Mouse (Mus musculus) T-cell, adult 2 months (primary cell): Measurements from ENCODE around the gene Rabl6.
A peak's percentile ranks its signal among the peaks of the same experiment; 100 is the strongest.
"Not testable (repeated sequence)": the region's sequence is repeated elsewhere in the genome, so short reads cannot be mapped to it uniquely, and the experiment has no call there.

Source experiments
- DNase-seq: peaks from one replicate; pipeline ENCODE4 v3.0.0; 2022; ENCODE audit warnings: low spot score

Rabl6 gene

DNA sequence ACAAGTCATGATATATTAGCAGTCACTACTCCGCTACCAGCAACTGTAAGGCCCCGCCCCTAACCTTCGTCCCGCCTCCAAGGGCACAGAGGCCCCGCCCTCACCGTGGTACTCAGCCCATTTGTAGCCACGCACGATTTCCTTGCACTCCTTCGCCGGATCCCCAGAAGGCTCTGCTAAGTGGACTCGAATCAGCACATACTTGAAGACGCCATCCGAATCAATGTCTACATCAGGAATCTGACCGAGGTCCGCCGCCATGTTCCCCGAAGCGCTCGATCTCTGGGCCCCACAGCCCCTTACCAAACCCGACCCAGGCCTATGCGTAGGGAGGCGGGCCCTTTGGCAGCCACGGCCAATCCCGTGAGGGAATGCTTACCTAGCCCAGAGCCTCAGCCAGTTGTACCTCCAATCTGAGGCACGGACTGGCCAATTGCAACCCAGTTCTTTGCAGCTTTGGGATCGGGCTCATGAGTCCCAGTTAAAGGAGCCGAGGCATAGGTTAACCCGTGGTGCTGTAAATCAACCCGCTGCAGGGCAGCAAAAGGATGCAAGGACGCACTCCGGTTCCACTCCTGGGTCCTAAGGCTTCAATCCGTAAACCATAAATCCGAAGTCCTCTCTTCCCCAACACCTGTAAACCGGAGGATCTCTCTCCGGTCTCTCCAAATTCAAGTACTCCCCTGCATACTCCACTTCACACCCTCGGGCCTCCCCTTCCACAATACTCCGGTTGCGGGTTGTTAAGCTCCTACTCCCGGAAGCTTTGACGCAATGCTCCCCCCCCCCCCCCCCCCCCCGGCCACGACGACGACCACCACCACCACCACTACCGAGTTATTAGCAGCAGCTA, 33.5 kb downstream of the Rabl6 start, which contains the start of the genes Mamdc4 and Phpt1:
TSS of gene Mamdc4 (minus strand) at position 267 of the 853 bp plus-strand sequence.
TSS of gene Phpt1 (minus strand) at position 646 of the 853 bp plus-strand sequence.
- DNase-seq, result peak; percentile 94

DNA sequence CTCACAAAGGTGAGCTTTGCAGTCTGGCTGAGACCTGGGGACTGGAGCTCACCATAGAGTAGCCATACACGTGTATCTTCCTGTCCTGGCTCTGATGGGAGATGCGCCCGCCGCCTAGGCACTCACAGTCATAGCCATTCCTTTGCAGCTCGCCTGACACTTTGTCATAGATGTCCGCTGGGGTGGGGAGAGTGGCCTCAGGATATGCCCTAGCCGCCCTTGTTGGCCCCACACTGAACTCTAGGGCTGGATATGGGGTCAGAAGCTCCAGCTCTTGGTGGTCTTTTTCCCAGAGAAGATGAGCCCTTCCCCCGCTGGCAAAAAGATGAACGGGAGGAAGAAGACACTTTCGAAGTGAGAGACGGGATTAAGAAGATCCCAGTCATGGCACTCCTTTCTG, 34.2 kb downstream of the Rabl6 start:
- DNase-seq, result no peak

DNA sequence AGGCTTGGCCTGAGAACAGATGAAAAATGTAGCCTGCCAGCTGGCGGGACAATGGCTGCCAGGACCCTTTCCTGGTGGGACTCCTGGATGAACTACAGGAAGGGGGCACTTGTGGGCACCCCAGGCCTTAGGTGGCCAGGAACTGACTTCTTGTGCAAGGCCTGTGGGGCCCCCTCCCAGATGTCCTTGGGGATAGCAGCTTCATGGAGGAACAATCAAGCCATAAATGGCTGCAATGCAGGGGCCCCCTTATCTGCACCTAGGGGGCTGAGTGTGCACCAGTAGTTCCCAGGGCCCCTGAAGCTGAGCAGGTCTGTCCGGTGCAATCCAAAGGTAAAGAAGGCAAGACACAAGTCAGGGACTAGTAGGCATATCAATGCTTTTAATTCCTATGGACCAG, 35.3 kb downstream of the Rabl6 start:
- DNase-seq, result no peak

DNA sequence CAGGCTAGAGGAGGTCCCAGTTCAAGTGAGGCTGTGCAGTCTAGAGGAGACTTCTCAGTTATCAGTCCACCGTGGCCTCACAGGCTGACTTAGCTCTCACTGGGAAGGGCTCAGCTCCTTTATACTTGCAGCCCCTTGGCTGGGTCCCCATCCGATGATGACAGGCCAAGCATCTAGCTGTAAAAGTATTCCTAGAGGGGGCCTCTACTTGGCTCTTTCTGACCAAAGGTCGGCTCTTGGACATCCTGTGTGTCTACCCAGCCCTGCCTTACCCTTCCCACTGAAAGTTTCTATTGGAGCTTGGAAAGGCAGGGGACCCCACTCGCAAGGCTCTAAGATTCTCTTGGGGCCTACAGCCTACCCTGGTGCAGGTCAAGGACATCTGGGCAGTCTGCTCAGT, 37.1 kb downstream of the Rabl6 start:
- no peak for DNase-seq

DNA sequence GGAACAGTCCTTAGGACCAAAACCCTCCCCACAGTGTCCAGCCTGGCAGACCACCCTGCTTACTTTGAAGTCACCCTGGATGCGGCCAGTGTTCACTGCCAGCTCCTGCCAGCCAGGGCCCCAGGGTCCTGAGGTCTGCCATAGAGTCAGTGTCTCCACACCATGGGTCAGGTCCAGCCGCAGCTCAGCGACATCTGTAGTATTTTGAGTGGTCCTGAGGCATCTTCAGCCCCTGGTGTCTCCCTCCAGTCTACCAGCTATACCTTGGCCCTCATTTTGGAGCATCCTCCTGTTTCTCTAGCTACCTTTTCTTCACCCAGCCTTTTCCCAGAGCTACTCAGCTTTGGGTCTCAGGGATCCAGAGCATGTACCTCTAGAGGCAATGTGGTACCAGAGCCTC, 39.0 kb downstream of the Rabl6 start:
- no peak for DNase-seq

DNA sequence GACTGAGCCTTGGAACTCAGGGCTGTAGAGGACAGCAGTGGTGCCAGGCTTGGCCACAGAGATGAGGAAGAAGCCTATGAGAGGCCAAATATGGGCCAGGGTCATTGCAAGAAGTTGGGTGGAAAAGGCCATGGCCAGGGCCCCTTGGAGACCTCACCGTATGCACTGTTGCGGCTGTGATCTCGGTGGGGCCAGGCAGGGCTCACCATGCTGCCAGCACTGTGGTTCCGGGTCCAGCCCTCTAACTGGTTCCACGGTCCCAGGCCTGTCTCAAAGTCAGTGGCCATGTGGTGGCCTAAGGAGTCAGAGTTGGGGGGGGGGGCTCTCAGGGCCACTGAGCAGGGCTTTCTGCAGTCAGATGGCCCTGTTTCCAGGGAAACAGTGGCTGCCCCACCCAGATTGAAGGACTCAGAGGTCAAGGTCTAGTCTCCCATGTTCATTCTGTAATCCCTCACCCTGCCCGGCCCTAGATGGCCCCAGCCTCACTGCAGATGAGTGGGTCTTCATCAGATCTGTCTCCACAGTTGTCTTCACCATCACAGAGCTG, 39.8 kb downstream of the Rabl6 start:
- no peak for DNase-seq

DNA sequence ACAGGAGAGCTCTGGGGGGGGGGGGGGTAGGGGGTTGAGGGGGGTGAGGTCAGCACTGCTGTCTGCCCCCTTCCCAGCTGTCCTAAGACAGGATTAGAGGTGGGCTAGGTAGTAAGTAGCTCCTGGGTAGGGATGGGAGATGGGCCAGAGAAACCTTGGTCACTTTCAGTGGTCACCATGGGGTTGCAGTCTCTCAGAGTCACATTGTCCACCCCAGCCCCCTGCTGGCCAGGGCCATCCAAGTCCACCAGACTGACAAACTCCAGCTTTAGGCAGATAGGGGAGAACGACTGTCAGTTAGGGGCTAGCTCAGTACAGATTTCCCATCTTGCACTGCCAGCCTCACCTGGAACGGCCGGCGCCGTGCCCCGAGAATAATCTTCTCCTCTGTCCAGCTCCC, 41.8 kb downstream of the Rabl6 start:
- no peak for DNase-seq

DNA sequence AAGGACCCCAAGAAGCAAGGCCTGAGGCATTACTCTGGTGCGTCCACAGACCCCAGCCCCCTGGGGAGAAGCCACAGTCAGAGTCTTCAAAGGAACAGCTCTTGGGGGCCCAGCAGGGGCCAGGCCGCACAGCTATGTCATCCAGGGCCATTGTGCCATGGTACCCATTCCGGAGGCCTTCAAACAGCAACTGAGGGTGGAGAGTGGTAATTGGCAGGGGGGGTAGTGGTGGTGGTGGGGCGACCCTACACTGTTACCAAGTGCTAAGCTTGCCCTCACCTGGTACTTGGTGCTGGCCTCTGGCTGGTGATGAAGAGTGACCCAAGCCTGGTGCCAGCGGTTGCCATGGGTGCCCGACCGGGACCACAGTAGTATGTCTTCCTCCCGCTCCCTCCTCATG, 42.6 kb downstream of the Rabl6 start:
- DNase-seq, result no peak

DNA sequence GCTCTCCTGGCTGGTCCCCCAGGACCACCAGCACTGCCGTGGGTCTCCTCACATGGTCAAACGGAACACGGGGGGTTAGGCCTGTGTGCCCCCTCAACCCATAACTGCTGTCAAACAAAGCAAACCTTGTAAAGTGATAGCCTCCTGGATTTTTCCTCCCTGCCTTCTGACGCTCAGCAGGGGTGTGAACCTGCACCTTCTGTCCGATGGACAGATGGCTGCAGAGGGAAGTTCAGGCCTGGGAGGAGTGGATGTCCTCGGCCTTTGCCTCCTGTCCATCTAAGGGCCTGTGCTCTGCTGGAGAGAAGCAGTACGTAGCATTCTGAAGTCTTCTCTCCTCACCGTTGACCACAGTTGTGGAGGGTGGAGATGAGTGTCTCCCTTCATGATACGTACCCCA, 46.4 kb downstream of the Rabl6 start:
- DNase-seq, result no peak

DNA sequence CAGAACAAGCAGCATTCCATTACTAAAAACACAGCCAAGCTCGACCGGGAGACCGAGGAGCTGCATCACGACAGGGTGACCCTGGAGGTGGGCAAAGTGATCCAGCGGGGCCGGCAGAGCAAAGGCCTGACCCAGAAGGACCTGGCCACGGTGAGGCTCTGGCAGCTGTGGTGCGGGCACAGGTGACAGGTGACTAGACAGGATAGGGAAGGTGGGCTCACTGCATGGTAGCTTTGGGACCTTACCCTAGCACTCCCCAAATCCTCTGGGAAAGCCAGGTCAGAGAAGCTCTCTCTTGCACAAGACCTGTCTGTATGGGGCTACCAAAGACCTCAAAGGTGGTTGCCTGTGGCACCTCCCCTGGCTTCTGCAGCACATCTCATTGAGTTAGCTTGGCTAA, 47.8 kb downstream of the Rabl6 start:
- DNase-seq, result no peak

DNA sequence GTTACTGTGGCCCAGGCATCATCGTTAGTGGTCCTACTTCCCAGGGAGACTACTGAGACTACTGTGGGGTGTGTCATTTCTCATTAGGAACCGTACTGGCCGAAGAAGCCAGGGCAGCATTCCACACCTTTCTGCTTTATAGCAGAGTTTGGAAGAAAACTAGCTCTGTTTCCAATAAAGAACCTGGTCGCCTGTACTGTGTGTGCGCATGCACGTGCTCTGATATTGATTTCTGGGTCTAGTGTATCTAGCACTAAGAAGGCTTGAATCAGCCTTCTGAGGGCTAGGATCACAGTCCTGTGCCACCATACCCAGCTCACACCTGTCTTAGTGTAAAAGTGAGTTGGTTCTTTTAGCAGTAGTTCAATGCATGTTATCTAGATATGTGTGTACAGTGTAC, 49.5 kb downstream of the Rabl6 start:
- DNase-seq, result no peak

DNA sequence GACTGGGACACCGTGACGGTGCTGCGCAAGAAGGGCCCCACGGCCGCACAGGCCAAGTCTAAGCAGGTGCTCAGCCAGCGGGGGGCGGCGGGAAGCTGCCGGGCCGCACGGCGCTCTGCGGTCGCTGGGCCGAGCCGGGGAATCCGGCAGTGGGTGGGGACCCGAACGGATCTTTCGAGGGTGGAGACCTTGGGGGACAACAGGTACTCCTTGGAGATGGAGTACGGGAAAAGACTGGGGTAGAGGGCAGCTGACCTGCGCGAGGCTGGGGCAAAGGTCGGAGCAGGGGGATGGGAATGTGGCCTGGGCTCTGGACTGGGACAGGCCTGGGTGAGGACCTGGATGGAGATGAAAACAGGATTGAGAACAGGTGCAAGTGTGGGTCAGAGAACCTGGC, 50.4 kb downstream of the Rabl6 start:
- DNase-seq, result no peak

DNA sequence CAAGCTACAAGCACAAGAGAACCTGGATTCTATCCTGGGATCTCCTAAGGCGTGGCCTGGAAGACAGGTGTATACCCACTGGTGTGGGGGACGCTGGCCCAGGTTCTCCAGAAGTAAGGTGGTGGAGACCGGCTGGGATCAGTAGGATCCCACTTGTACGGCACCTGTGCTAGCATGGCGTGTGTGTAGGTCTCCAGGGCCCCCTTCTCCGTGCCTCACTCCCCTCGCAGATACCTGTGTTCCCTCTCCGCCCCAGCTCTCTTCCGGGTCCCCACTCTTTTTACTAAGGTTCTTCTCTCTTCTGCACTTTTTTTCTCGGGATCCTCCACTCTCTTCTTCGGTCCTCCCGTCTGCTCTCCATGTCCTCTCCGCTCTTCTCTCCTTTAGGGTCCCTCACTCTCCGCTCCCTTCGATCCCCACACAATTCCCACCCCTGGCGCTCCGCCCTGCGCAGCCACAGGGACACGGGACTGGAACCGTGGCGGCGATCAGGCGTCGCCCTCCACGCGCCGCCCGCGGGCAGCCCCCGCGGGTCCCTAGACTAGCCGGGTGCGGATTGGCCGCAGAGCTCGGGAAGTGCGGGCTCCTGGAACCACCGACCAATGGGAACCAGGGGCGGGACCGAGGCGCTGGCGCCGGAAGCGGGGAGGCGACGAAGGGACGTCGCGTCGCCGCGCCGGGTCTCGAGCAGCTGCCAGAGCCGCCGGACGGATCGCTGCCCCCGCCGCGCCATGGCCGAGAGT, 50.9 kb downstream of the Rabl6 start, which contains the start of gene Edf1:
TSS of gene Edf1 (plus strand) at position 627 of the 743 bp plus-strand sequence.
- peak; percentile 90 for DNase-seq

DNA sequence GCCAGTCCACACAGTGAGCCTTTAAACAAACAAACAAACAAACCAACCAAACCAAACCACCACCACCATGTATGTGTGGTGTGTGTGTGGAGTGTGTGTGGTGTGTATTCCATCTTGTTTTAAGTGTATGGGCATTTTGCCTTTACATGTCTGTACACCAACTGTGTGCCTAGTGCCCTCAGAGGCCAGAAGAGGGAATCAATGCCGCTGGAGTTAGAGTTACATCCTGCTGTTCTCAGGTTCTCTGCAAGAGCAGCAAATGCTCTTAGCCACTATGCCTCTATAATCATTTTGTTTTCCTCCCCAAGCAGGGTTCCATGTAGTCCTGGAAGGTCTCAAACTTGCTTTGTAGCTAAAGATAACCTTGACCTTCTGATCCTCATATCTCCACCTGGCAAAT, 52.0 kb downstream of the Rabl6 start:
- DNase-seq, result no peak

DNA sequence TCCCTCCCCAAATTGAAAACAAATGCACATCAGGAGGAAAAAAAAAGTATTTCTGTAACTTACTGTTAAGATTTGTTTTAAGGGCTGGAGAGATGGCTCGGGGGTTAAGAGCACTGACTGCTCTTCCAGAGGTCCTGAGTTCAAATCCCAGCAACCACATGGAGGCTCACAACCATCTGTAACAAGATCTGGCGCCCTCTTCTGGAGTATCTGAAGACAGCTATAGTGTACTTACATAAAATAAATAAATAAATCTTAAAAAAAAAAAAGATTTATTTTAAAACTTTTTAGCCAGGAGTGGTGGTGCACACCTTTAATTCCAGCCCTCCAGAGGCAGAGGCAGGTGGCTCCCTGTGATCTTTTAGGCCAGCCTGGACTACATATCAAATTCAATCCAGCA, 52.8 kb downstream of the Rabl6 start:
- DNase-seq, result peak; percentile 17

DNA sequence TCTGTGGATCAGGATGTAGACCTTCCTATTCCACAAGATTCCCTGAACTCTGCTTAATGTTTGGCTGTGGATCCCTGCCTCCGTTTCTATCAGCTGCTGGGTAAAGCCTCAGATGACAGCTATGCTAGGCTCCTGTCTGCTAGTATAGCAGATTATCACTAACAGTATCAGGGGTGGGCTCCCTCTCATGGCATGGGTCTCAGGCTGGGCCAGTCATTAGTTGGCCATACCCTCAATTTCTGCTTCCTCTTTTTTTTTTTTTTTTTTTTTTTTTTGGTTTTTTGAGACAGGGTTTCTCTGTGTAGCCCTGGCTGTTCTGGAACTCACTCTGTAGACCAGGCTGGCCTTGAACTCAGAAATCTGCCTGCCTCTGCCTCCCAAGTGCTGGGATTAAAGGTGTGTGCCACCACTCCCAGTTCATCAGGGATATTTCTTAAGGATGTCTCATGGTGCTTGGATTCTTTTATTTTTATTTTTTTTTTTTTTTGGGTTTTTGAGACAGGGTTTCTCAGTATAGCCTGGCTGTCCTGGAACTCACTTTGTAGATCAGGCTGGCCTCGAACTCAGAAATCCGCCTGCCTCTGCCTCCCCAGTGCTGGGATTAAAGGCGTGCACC, 55.0 kb downstream of the Rabl6 start:
- not testable (repeated sequence) for DNase-seq

DNA sequence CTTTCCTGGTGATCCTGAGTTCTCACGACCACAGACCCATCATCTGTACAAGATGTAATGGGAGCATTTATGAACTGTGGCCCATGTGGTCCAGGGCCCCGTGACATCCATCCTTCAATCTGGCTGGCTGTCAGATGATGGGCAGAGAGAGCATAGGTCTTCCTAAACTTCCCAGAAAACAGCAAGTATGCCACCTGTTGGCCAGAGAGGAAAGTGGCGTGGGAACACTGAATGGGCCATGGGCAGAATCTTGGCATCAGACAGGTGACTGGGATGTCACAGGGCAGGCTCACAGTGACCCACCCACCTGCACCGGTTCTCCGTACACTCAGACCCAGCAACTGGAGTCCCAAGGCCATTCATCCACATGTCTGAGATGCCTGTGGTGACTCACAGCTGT, 57.1 kb downstream of the Rabl6 start:
- peak; percentile 38 for DNase-seq

DNA sequence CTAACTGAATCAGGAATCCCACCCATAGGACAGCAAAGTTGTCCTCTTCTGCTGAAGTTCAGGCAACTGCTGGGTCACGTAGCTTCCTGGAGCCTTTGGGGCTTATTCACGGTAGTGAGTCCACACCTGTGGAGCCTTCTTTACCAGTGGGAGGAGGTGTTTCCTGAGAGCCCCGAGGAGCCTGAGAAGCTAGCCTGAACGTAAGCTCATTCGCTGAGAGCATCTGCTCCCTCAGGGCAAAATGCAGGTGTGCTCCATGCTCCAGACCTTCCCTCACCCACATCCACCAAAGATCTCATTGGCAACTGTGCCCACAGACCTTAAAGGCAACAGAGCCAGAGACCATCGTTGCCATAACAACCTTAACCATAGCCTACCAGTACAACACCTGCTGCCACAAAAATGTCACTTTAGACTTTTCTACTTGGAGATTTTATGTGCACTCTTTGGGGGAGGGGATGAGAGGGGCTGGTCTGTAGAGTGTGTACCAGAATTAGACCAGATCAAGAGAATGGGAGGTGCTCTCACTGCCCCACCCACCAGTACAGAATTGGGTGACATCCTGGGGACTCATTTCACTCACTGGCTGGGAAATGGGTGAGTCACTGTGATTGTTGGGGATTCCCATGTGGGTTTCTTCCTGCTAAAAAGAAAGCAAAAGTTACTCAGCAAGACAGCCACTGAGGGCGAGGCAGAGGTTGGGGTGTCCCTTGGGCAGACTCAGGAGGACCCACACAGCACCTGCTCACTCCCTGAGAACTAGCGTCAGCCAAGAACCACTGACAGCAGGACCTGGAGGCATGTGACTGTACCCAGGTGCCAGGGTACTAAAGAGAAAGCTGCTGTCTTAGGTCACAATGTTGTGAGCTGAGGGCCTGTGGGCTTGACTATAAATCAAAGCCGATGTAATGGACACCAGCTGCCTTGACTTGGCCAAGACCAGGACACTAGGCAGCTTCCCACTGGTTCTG, 59.0 kb downstream of the Rabl6 start:
- peak; percentile 86 for DNase-seq

DNA sequence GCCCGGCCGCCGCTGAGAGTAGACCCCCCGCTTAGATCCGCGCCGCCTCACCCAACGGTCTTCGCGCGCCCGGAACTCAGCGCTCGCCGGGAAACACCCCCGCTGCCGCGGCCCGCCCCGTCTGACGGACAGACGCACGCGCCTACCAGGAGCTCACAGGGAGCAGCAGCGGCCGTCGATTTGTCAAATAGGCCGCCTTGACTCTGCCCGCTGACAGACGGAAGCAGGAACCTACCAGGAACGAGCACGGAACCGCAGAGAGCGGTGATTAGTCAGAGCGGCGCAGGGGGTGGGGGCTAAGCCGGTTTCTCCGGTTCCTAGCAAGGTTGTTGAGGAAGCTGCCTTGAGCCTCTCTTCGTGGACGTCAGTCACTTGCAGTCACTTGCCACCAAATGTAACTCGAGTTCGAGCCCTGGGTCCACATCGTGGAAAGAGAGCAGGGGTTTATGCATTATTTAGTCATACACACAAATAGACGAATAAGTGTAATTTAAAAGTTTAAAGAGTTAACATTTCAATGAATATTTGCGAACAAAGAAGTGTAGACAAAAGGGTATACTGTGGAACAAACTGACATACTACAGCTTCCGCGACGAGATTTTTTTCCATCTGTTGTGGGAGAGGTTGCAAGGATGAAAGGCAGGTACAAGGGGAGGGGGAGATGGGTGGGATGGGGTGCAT, 61.4 kb downstream of the Rabl6 start, which contains the start of gene Traf2:
TSS of gene Traf2 (minus strand) at position 130 of the 681 bp plus-strand sequence.
- peak; percentile 99 for DNase-seq

DNA sequence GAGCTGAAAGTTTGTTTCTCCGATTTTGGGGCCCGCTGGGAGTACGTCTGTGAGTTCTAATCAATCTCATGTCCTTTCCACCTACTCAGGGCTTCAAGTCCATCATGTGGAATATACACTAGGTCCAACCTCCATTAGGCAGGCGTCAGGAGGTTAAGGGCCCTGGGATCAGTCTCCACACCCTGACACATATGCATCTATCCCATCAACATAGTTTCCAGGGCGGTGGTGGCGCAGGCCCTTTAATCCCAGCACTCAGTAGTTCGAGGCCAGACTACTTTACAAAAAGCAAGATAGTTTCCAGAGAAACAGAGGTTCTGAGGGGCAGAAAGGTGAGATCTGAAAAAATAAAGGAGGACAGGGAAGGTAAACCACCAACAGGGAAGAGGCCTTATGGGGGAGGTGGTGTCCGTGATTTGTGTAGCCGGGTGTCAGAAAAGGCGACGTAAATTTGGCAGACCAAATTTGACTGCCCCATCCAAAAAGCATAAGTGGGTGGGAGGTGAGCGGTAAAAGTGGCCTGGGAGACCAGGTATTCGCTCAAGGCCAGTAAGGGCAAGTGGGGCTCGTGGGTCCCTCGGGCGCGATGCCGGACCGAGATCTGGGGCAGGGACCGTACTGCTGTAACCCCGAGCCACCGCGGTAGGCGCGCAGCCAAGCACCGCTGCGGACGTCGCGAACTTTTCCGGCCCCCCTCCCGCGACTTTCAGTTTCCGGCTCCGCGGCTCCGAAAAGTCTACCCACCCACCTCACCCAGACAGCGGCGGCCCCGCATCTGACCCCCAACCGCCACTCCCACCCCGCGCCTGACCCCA, 62.1 kb downstream of the Rabl6 start:
- DNase-seq, result no peak
